Mouse (Mus musculus) C2C12 (cell line): Measurements from ENCODE around the gene Ndst2. TPM values are rescaled to one million over a fixed set of nuclear protein-coding genes. Genes with fewer than 3 reads are reported as not detected.

Source experiments
- H3K27me3 ChIP-seq: one replicate; pipeline ENCODE4 v1.6.1; 2011; ENCODE audit not compliant: control insufficient read depth, insufficient read depth, insufficient read length
- H3K36me3 ChIP-seq: one replicate; pipeline ENCODE4 v1.6.1; 2011; ENCODE audit not compliant: control insufficient read depth, insufficient read depth
- H3K4me3 ChIP-seq: one replicate; pipeline ENCODE4 v1.5.1; 2011; ENCODE audit warnings: mild to moderate bottlenecking, control low read depth; ENCODE audit not compliant: poor library complexity, insufficient read depth, severe bottlenecking
- H3K79me2 ChIP-seq: one replicate; pipeline ENCODE4 v1.6.1; 2011; ENCODE audit not compliant: control insufficient read depth, insufficient read depth
- H3K79me3 ChIP-seq: one replicate; pipeline ENCODE4 v1.6.1; 2011; ENCODE audit warnings: low read depth, control low read depth
- H3ac ChIP-seq: one replicate; pipeline ENCODE3; 2011; ENCODE audit warnings: low read depth; ENCODE audit not compliant: control insufficient read depth, insufficient read length
- CEBPB ChIP-seq: IDR thresholded peaks from one replicate; pipeline ENCODE4 v1.6.1; 2011; ENCODE audit warnings: low read depth, mild to moderate bottlenecking, control low read depth, moderate library complexity
- CTCF ChIP-seq: IDR thresholded peaks from one replicate; pipeline ENCODE4 v1.5.1; 2011; ENCODE audit not compliant: control insufficient read depth, insufficient read depth, insufficient read length
- FOSL1 ChIP-seq: IDR thresholded peaks from one replicate; pipeline ENCODE4 v1.8.0; 2011; ENCODE audit warnings: mild to moderate bottlenecking, low read length; ENCODE audit not compliant: poor library complexity, insufficient read depth, severe bottlenecking
- MAX ChIP-seq: IDR thresholded peaks from one replicate; pipeline ENCODE4 v1.6.1; 2011; ENCODE audit warnings: mild to moderate bottlenecking, control low read depth
- MYOD1 ChIP-seq: IDR thresholded peaks from one replicate; pipeline ENCODE4 v1.6.1; 2011; ENCODE audit warnings: low read depth; ENCODE audit not compliant: control insufficient read depth, insufficient read length
- MYOG ChIP-seq: IDR thresholded peaks from one replicate; pipeline ENCODE4 v1.6.1; 2011; ENCODE audit not compliant: control insufficient read depth, insufficient read length; ENCODE audit errors: extremely low read depth
- USF1 ChIP-seq: IDR thresholded peaks from one replicate; pipeline ENCODE4 v1.6.1; 2011; ENCODE audit warnings: low read depth, mild to moderate bottlenecking, control low read depth, moderate library complexity
- polyA plus RNA-seq: library from polyadenylated mRNA; unstranded; fragments of >200 nt; fragmentation: generic; extraction: Trizol; gene quantifications from one replicate; pipeline ENCODE4 v1.2.1, GENCODE M21; 2012; ENCODE audit warnings: missing spikeins

The Ndst2 gene
- polyA plus RNA-seq, 1 experiment = 13.5 TPM

DNA sequence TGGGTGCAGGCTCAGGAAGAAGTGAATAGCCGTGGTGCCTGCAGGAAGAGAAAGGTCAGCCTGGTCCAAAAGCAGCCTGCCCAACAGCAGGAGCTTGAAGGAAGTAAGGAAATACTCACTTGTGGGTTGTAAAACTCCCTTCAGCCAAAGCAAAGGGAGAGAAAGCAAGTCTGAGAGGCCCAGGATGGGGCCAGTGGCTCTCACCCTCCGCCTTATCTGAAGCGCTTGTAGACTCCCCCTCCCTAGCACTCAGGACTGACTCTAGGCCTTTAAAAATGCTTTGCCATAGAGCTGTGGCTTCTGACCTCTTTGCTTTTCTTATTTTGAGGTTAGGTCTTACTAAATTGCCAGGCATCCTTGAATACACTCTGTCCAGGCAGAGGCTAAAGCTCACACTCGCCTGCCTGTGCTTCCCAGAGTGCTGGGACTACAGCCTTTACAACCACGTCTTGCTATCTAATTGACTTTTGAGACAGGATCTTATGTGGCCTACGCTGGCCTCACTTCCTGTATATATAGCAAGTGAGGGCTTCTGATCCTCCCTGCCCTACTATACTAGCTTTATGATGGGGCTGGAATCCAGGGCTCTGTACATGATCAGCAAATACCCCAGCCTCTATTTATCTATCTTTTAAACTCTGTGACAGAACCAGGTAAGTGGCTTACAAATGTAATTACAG lies 8.6 kb downstream of the Ndst2 start:
- no peak overlapping the region for H3ac ChIP-seq
- no peaks in the 10 kb centered on the region for H3K27me3 ChIP-seq
- no peaks in the 10 kb centered on the region for H3K79me3 ChIP-seq
- no peaks in the 10 kb centered on the region for H3K79me2 ChIP-seq
- no peak overlapping the region for H3K4me3 ChIP-seq
- TF ChIP-seq CTCF (no peak), MYOD1 (no peak), FOSL1 (no peak), MYOG (no peak), USF1 (no peak), MAX (no peak), CEBPB (no peak)
- peaks cover 87% of the 10 kb centered on the region for H3K36me3 ChIP-seq

GRCm38 (mm10) chr14:20724043-20724442 lies 10.3 kb downstream of the Ndst2 start:
- no peak overlapping the region for H3ac ChIP-seq
- H3K79me3 ChIP-seq = no peaks in the 10 kb centered on the region
- TF ChIP-seq CEBPB = no peak
- peak; percentile 26 for TF ChIP-seq CTCF
- H3K27me3 ChIP-seq = no peaks in the 10 kb centered on the region
- H3K79me2 ChIP-seq = no peaks in the 10 kb centered on the region
- no peak overlapping the region for H3K4me3 ChIP-seq
- peaks cover 82% of the 10 kb centered on the region for H3K36me3 ChIP-seq

DNA sequence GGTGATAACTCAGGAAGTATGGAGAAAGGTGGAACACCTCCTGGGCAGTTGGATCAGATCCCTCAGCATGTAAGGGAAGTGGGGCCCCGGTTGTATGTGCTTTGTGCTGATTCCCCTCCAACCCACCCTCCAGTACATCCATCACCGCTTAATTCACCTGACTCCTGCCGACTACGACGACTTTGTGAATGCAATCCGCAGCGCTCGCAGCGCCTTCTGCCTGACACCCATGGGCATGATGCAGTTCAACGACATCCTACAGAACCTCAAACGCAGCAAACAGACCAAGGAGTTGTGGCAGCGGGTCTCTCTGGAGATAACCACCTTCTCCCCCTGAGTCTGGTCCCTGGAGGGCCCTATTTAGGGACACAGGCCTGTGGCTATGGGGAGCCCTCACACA lies 11.4 kb downstream of the Ndst2 start:
- Histone ChIP-seq H3K79me3 (no peaks in the 10 kb centered on the region), H3K79me2 (no peaks in the 10 kb centered on the region), H3K36me3 (peaks cover 79% of the 10 kb centered on the region), H3ac (no peak overlapping the region), H3K4me3 (no peak overlapping the region), H3K27me3 (no peaks in the 10 kb centered on the region)
- no peak for TF ChIP-seq FOSL1
- TF ChIP-seq USF1 = no peak
- TF ChIP-seq CEBPB = no peak
- no peak for TF ChIP-seq MAX
- TF ChIP-seq CTCF = no peak
- TF ChIP-seq MYOG = no peak
- no peak for TF ChIP-seq MYOD1

DNA sequence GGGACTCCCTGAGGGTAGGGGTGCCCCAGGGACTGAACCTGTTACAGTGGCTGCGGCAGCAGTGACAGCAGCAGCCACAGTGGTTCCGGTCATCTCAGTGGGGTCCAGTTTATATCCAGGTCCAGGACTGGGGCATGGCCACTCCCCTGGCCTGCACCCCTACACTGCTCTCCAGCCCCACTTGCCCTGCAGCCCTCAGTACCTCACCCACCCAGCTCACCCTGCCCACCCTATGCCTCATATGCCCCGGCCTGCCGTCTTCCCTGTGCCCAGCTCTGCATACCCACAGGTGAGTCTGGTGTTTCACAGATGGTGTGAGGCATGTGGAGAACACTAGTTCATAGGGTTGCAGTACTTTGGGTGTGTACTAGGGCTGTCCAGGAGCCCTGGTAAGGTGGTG lies 13.0 kb downstream of the Ndst2 start:
- Histone ChIP-seq H3K27me3 (no peaks in the 10 kb centered on the region), H3K79me3 (no peaks in the 10 kb centered on the region), H3K36me3 (peaks cover 79% of the 10 kb centered on the region), H3K79me2 (no peaks in the 10 kb centered on the region), H3ac (no peak overlapping the region), H3K4me3 (no peak overlapping the region)
- TF ChIP-seq USF1 (no peak), CEBPB (no peak), FOSL1 (no peak), CTCF (no peak), MYOD1 (no peak), MYOG (no peak), MAX (no peak)

GRCm38 (mm10) chr14:20719767-20720166 lies 14.6 kb downstream of the Ndst2 start:
- Histone ChIP-seq H3ac (no peak overlapping the region), H3K36me3 (peaks cover 80% of the 10 kb centered on the region), H3K27me3 (no peaks in the 10 kb centered on the region), H3K79me3 (no peaks in the 10 kb centered on the region), H3K79me2 (no peaks in the 10 kb centered on the region), H3K4me3 (no peak overlapping the region)
- TF ChIP-seq MAX = no peak
- TF ChIP-seq MYOD1 = no peak
- no peak for TF ChIP-seq MYOG
- TF ChIP-seq CTCF = no peak
- no peak for TF ChIP-seq FOSL1
- TF ChIP-seq USF1 = no peak
- no peak for TF ChIP-seq CEBPB

DNA sequence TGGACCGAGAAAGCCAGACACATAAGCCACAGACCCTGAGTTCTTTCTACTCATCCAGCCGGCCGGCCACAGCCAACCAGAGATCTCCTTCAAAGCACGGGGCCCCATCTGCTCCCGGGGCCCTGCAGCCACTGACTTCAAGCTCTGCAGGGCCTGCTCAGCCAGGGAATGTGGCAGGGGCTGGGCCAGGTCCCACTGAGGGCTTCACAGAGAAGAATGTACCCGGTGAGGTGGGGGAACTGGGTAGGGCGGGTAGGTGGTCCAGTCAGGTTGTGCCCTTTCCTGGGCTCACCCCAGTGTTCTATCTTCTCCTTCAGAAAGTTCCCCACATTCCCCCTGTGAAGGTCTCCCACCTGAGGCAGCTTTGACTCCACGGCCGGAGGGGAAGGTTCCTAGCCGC lies 15.9 kb downstream of the Ndst2 start:
- Histone ChIP-seq H3K4me3 (no peak overlapping the region), H3K36me3 (peaks cover 80% of the 10 kb centered on the region), H3ac (no peak overlapping the region), H3K27me3 (no peaks in the 10 kb centered on the region), H3K79me3 (no peaks in the 10 kb centered on the region), H3K79me2 (no peaks in the 10 kb centered on the region)
- no peak for TF ChIP-seq USF1
- no peak for TF ChIP-seq CEBPB
- TF ChIP-seq CTCF = no peak
- no peak for TF ChIP-seq MYOG
- TF ChIP-seq MAX = no peak
- no peak for TF ChIP-seq MYOD1
- no peak for TF ChIP-seq FOSL1
